Mouse (Mus musculus): ENCODE data around the gene Pkmyt1.

GRCm38 (mm10) chr17:23722376-23723125, 3.6 kb upstream of the Pkmyt1 start, which contains the start of gene 1520401A03Rik:
- no peak for TF ChIP-seq CTCF (IDR thresholded peaks at IDR 0.05; ENCODE audit: borderline replicate concordance, insufficient read depth, low read depth, low read length)
- TF ChIP-seq POLR2A (IDR thresholded peaks at IDR 0.05; ENCODE audit: borderline replicate concordance, insufficient read depth, low read length), result no peak

All from cerebellum, adult 2 months (tissue).